Mouse (Mus musculus): ENCODE data around the gene Parn.
"Not testable (repeated sequence)": the region's sequence is repeated elsewhere in the genome, so short reads cannot be mapped to it uniquely, and the experiment has no call there.

Parn gene

GRCm38 (mm10) chr16:13667878-13668343 lies at the start of gene Parn:
Gene Parn, minus strand, starts transcription at chr16:13668170.
- DNase-seq (ENCODE audit: low spot score in 2 of 2): peak; percentile 87 to 92

GRCm38 (mm10) chr16:13716821-13717553 lies 49.0 kb upstream of the Parn start:
- no peak for DNase-seq (ENCODE audit: low spot score in 2 of 2)

- DNase-seq (ENCODE audit: low spot score in 2 of 2): no peak
These were observed 46.9 kb upstream of the Parn start for GRCm38 (mm10) chr16:13714910-13715309.

- no peak for DNase-seq (ENCODE audit: low spot score in 2 of 2)
These were observed 36.7 kb upstream of the Parn start for GRCm38 (mm10) chr16:13704676-13705075.

GRCm38 (mm10) chr16:13702184-13702583 lies 34.2 kb upstream of the Parn start:
- no peak for DNase-seq (ENCODE audit: low spot score in 2 of 2)

GRCm38 (mm10) chr16:13698998-13699397 lies 31.0 kb upstream of the Parn start:
- DNase-seq (ENCODE audit: low spot score in 2 of 2): no peak

GRCm38 (mm10) chr16:13678601-13679319 lies 10.8 kb upstream of the Parn start:
- no peak for DNase-seq (ENCODE audit: low spot score in 2 of 2)

- no peak for DNase-seq (ENCODE audit: low spot score in 2 of 2)
These were observed 6.5 kb upstream of the Parn start for GRCm38 (mm10) chr16:13674511-13674910.

- no peak for DNase-seq (ENCODE audit: low spot score in 2 of 2)
These were observed 5.1 kb upstream of the Parn start for GRCm38 (mm10) chr16:13673114-13673513.

- DNase-seq (ENCODE audit: low spot score in 2 of 2): peak; percentile 28 to 32
These were observed 4.5 kb upstream of the Parn start for GRCm38 (mm10) chr16:13672386-13672898.

GRCm38 (mm10) chr16:13671685-13672385 lies 3.9 kb upstream of the Parn start, which contains the start of the genes Bfar and 3110001I22Rik:
Gene Bfar, plus strand, starts transcription at chr16:13671858.
Gene 3110001I22Rik, plus strand, starts transcription at chr16:13671929.
- peak; percentile 86 to 87 for DNase-seq (ENCODE audit: low spot score in 2 of 2)

- DNase-seq (ENCODE audit: low spot score in 2 of 2): not testable (repeated sequence)
These were observed 2.9 kb upstream of the Parn start for GRCm38 (mm10) chr16:13670896-13671295.

GRCm38 (mm10) chr16:13669282-13669681 lies 1.3 kb upstream of the Parn start:
- DNase-seq (ENCODE audit: low spot score in 2 of 2): no peak

- peak in 1 of 2 experiments; percentile 10 for DNase-seq (ENCODE audit: low spot score in 2 of 2)
These were observed 585 bp upstream of the Parn start for GRCm38 (mm10) chr16:13668402-13669108.

GRCm38 (mm10) chr16:13660736-13661135 lies 7.2 kb downstream of the Parn start:
- no peak for DNase-seq (ENCODE audit: low spot score in 2 of 2)

GRCm38 (mm10) chr16:13658886-13659285 lies 9.1 kb downstream of the Parn start:
- DNase-seq (ENCODE audit: low spot score in 2 of 2): no peak

GRCm38 (mm10) chr16:13645930-13646329 lies 22.0 kb downstream of the Parn start:
- no peak for DNase-seq (ENCODE audit: low spot score in 2 of 2)

GRCm38 (mm10) chr16:13644474-13644873 lies 23.5 kb downstream of the Parn start:
- no peak for DNase-seq (ENCODE audit: low spot score in 2 of 2)

- DNase-seq (ENCODE audit: low spot score in 2 of 2): no peak
These were observed 27.9 kb downstream of the Parn start for GRCm38 (mm10) chr16:13640064-13640463.

GRCm38 (mm10) chr16:13639508-13639907 lies 28.5 kb downstream of the Parn start:
- DNase-seq (ENCODE audit: low spot score in 2 of 2): no peak

- not testable (repeated sequence) for DNase-seq (ENCODE audit: low spot score in 2 of 2)
These were observed 29.8 kb downstream of the Parn start for GRCm38 (mm10) chr16:13638198-13638597.
